Mouse (Mus musculus) midbrain, postnatal 0 days (tissue): ENCODE data around the gene Zfp747. TPM values are rescaled to one million over a fixed set of nuclear protein-coding genes. Genes with fewer than 3 reads are reported as not detected.
"Not testable (repeated sequence)": the region's sequence is repeated elsewhere in the genome, so short reads cannot be mapped to it uniquely, and the experiment has no call there.

Experiments used
- ATAC-seq: fragments of 200-750 bp; cut with Nextera tagmentation; 2 replicates; pipeline ENCODE4 v1.8.0; 2017; ENCODE audit warnings: moderate number of reproducible peaks, mild to moderate bottlenecking, moderate TSS enrichment, moderate library complexity; ENCODE audit not compliant: low FRiP score
- DNase-seq: peaks from one replicate; pipeline ENCODE4 v3.0.0-alpha.2; 2015; ENCODE audit warnings: low spot score
- H3K27ac ChIP-seq: fragments of 300-500 bp; sonication (generic); 2 replicates; pipeline ENCODE4 v1.5.1; 2014; ENCODE audit warnings: low read depth, mild to moderate bottlenecking, low read length, mixed read lengths
- H3K27me3 ChIP-seq: fragments of 300-500 bp; sonication (generic); 2 replicates; pipeline ENCODE4 v1.6.1; 2014; ENCODE audit warnings: low read length, control low read depth, mixed read lengths; ENCODE audit not compliant: insufficient read depth
- H3K36me3 ChIP-seq: fragments of 300-500 bp; sonication (generic); 2 replicates; pipeline ENCODE4 v1.6.1; 2014; ENCODE audit warnings: low read length, control low read depth, mixed read lengths; ENCODE audit not compliant: insufficient read depth
- H3K4me1 ChIP-seq: fragments of 300-500 bp; sonication (generic); 2 replicates; pipeline ENCODE4 v1.6.1; 2014; ENCODE audit warnings: mild to moderate bottlenecking, control low read depth, antibody characterized with exemption, low read length, mixed read lengths; ENCODE audit not compliant: insufficient read depth
- H3K4me2 ChIP-seq: fragments of 300-500 bp; sonication (generic); 2 replicates; pipeline ENCODE4 v1.6.1; 2014; ENCODE audit warnings: low read depth, mild to moderate bottlenecking, low read length, mixed read lengths; ENCODE audit not compliant: poor library complexity, severe bottlenecking
- H3K4me3 ChIP-seq: fragments of 300-500 bp; sonication (generic); 2 replicates; pipeline ENCODE4 v1.5.1; 2014; ENCODE audit warnings: low read depth, mild to moderate bottlenecking, low read length, moderate library complexity
- H3K9ac ChIP-seq: fragments of 300-500 bp; sonication (generic); replicated peaks from 2 replicates; pipeline ENCODE4 v1.6.1; 2014; ENCODE audit warnings: mild to moderate bottlenecking, low read length, moderate library complexity, mixed read lengths; ENCODE audit not compliant: poor library complexity, severe bottlenecking
- H3K9me3 ChIP-seq: fragments of 300-500 bp; sonication (generic); 2 replicates; pipeline ENCODE4 v1.6.1; 2016; ENCODE audit warnings: low read length, control low read depth
- CTCF ChIP-seq: IDR thresholded peaks from 2 replicates; pipeline ENCODE4 v1.5.1; 2016; ENCODE audit warnings: antibody characterized with exemption, mild to moderate bottlenecking
- WGBS: fragments of 180-500 bp; shearing (Covaris S2); extraction: QIAGEN DNeasy Blood & Tissue Kit; methylation state at CpG from one replicate; pipeline ENCODE4 v1.1.7; 2014; 5-methylcytosine and 5-hydroxymethylcytosine counted together
- polyA plus RNA-seq: library from polyadenylated mRNA; unstranded; fragments of >200 nt; fragmentation: Nextera tagmentation; extraction: Ambion mirVana; gene quantifications from 2 replicates; pipeline ENCODE4 v1.2.1, GENCODE M21; 2015
- total RNA-seq: library from RNA; depleted of rRNA; stranded (reverse); fragments of >200 nt; gene quantifications from 2 replicates; pipeline ENCODE4 v1.2.3, GENCODE M21; 2014

Zfp747 gene
- total and polyA plus RNA-seq, 2 experiments from 2014 or later, result 4.0 to 8.3 TPM

- Histone ChIP-seq H3K9me3 (no peaks in the 10 kb centered on the region), H3K27me3 (no peaks in the 10 kb centered on the region), H3K27ac (0 out of 2 replicates have a peak within 1 kb of the TSS, but pooled peaks have one; percentile 26), H3K36me3 (no peaks in the 10 kb centered on the region; the same call in 1 of the 2 replicates), H3K4me3 (peak within 1 kb of the TSS; percentile 45), H3K4me1 (no peaks in the 10 kb centered on the region), H3K9ac (peak within 1 kb of the TSS; percentile 50), H3K4me2 (peak within 1 kb of the TSS; percentile 68)
- ATAC-seq (peak; percentile 88), DNase-seq (peak; percentile 93)
- no peak for TF ChIP-seq CTCF
- 12% methylated on average over 38 of the region's 38 CpGs for WGBS
Measured at GRCm38 (mm10) chr7:127386641-127387392, 11.0 kb upstream of the Zfp747 start, which contains the start of gene 9130019O22Rik. Gene 9130019O22Rik (minus strand): TSS chr7:127387166.

- H3K4me2 ChIP-seq, H3K4me3 ChIP-seq, H3K4me1 ChIP-seq, H3K9me3 ChIP-seq, H3K27ac ChIP-seq, H3K9ac ChIP-seq, H3K36me3 ChIP-seq, ATAC-seq, DNase-seq, H3K27me3 ChIP-seq: not testable (repeated sequence)
- WGBS, result 97% methylated on average over 4 of the region's 4 CpGs
Measured at GRCm38 (mm10) chr7:127385560-127385959, 9.7 kb upstream of the Zfp747 start.

- no peak for DNase-seq
- no peak for TF ChIP-seq CTCF
- Histone ChIP-seq H3K27ac (no peak overlapping the region), H3K36me3 (no peaks in the 10 kb centered on the region), H3K4me3 (no peak overlapping the region), H3K27me3 (no peaks in the 10 kb centered on the region), H3K4me1 (no peaks in the 10 kb centered on the region), H3K9ac (no peak overlapping the region), H3K4me2 (no peak overlapping the region), H3K9me3 (no peaks in the 10 kb centered on the region)
- ATAC-seq, result no peak
- 79% methylated on average over 6 of the region's 6 CpGs for WGBS
Measured at GRCm38 (mm10) chr7:127378310-127378921, 2.6 kb upstream of the Zfp747 start.

- H3K4me2 ChIP-seq, ATAC-seq, H3K9ac ChIP-seq, H3K27ac ChIP-seq, H3K4me1 ChIP-seq, H3K4me3 ChIP-seq, DNase-seq, H3K9me3 ChIP-seq, H3K36me3 ChIP-seq, H3K27me3 ChIP-seq: not testable (repeated sequence)
- WGBS, result 86% methylated on average over 3 of the region's 3 CpGs
- TF ChIP-seq CTCF, result 0 out of 2 replicates have a peak, but pooled peaks have one; percentile 4
Measured at GRCm38 (mm10) chr7:127371870-127372269, 4.0 kb downstream of the Zfp747 start.

- Histone ChIP-seq H3K4me2 (no peak overlapping the region), H3K27ac (no peak overlapping the region), H3K36me3 (no peaks in the 10 kb centered on the region), H3K27me3 (no peaks in the 10 kb centered on the region), H3K9me3 (no peaks in the 10 kb centered on the region), H3K4me1 (no peaks in the 10 kb centered on the region), H3K4me3 (no peak overlapping the region), H3K9ac (no peak overlapping the region)
- TF ChIP-seq CTCF, result no peak
- DNase-seq (no peak), ATAC-seq (no peak)
- 86% methylated on average over 2 of the region's 2 CpGs for WGBS
Measured at GRCm38 (mm10) chr7:127371213-127371612, 4.6 kb downstream of the Zfp747 start.

- no peak for DNase-seq
- Histone ChIP-seq H3K27ac (no peak overlapping the region), H3K27me3 (peaks cover 3% of the 10 kb centered on the region; the same call in 1 of the 2 replicates), H3K9me3 (no peaks in the 10 kb centered on the region), H3K4me3 (no peak overlapping the region), H3K4me2 (no peak overlapping the region), H3K36me3 (no peaks in the 10 kb centered on the region), H3K4me1 (no peaks in the 10 kb centered on the region; the same call in 1 of the 2 replicates), H3K9ac (no peak overlapping the region)
- TF ChIP-seq CTCF, result no peak
- WGBS, result 85% methylated on average over 3 of the region's 3 CpGs
- no peak for ATAC-seq
Measured at GRCm38 (mm10) chr7:127366249-127366648, 9.6 kb downstream of the Zfp747 start.
